Mouse (Mus musculus) midbrain, embryonic 10.5 days (tissue): Measurements from ENCODE around the gene Ahdc1. TPM values are rescaled to one million over a fixed set of nuclear protein-coding genes. Genes with fewer than 3 reads are reported as not detected.

ENCODE experiments used
- DNase-seq: peaks from one replicate; pipeline ENCODE4 v3.0.0-alpha.2; 2017; ENCODE audit warnings: low spot score
- H3K27ac ChIP-seq: fragments of 300-500 bp; sonication (generic); replicated peaks from 2 replicates; pipeline ENCODE4 v1.5.1; 2016; ENCODE audit warnings: mild to moderate bottlenecking
- H3K27me3 ChIP-seq: fragments of 300-500 bp; sonication (generic); 2 replicates; pipeline ENCODE4 v1.6.1; 2016; ENCODE audit warnings: low read depth, mild to moderate bottlenecking; ENCODE audit not compliant: poor library complexity, severe bottlenecking
- H3K36me3 ChIP-seq: fragments of 300-500 bp; sonication (generic); 2 replicates; pipeline ENCODE4 v1.6.1; 2016; ENCODE audit warnings: mild to moderate bottlenecking, moderate library complexity
- H3K4me1 ChIP-seq: fragments of 300-500 bp; sonication (generic); 2 replicates; pipeline ENCODE4 v1.6.1; 2016
- H3K4me3 ChIP-seq: fragments of 300-500 bp; sonication (generic); 2 replicates; pipeline ENCODE4 v1.5.1; 2016; ENCODE audit warnings: mild to moderate bottlenecking, moderate library complexity
- H3K9me3 ChIP-seq: fragments of 300-500 bp; sonication (generic); replicated peaks from 2 replicates; pipeline ENCODE4 v1.6.1; 2016; ENCODE audit warnings: mild to moderate bottlenecking
- WGBS: fragments of 180-500 bp; shearing (Covaris S2); methylation state at CpG from one replicate; pipeline ENCODE4 v1.1.7; 2016; 5-methylcytosine and 5-hydroxymethylcytosine counted together
- polyA plus RNA-seq: library from polyadenylated mRNA; unstranded; fragments of >200 nt; fragmentation: Nextera tagmentation; extraction: Ambion mirVana; gene quantifications from 2 replicates; pipeline ENCODE4 v1.2.1, GENCODE M21; 2016

Gene Ahdc1
- polyA plus RNA-seq, 1 experiment from 2014 or later, result 5.8 TPM

- Histone ChIP-seq H3K36me3 (peaks cover 35% of the 10 kb centered on the region), H3K4me3 (peak overlapping the region; percentile 32; the same call in 1 of the 2 replicates), H3K27ac (peak overlapping the region; percentile 46), H3K9me3 (no peaks in the 10 kb centered on the region), H3K27me3 (no peaks in the 10 kb centered on the region), H3K4me1 (peaks cover 71% of the 10 kb centered on the region)
- WGBS, result 4% methylated on average over 15 of the region's 15 CpGs
- DNase-seq, result peak; percentile 79
Measured at GRCm38 (mm10) chr4:133056069-133056890, 45.2 kb downstream of the Ahdc1 start.

DNA sequence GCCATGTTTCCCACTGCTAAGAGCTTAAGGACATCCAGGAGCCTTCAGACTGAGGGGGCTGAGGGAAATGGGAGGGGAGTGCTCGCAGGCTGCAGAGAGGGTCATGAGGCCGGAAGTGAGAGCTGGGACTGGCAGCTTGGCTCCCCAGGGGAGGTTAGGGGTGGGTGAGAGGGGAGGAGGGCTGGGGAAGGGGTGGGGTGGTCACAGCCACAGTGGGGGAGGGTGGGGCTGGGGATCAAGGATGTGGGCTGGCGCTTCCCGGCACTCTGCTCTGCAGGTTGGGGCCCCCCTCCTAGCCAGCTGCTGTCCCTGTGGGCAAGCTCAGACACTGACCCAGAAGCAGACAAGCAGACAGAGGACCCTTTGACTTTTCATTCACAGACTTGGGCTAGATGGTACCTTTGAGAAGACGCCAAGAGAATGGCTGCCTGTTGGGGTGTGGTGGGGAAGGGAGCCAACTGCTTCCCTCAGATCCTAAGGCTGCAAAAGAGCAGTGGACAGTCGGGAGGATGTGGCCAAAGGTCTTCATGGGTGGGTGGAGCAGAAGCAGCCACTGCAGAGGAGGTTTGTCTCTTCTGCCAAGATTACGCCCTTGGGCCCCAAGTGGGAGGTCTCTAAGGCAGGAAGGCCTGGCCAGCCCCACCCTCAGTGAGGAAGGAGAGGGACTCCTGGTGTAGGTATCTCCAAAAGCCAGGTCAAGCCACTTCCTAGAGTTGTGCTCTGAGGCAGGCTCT is 46.5 kb downstream of the Ahdc1 start:
- Histone ChIP-seq H3K4me3 (no peak overlapping the region), H3K27me3 (no peaks in the 10 kb centered on the region), H3K4me1 (peaks cover 62% of the 10 kb centered on the region), H3K36me3 (peaks cover 48% of the 10 kb centered on the region), H3K27ac (peak overlapping the region; percentile 72), H3K9me3 (no peaks in the 10 kb centered on the region)
- no peak for DNase-seq
- WGBS, result 37% methylated on average over 7 of the region's 7 CpGs

GRCm38 (mm10) chr4:133058123-133058453 is 47.0 kb downstream of the Ahdc1 start:
- no peak overlapping the region for H3K4me3 ChIP-seq
- no peak for DNase-seq
- peak overlapping the region; percentile 72 for H3K27ac ChIP-seq
- 88% methylated on average over 4 of the region's 4 CpGs for WGBS
- H3K27me3 ChIP-seq, result no peaks in the 10 kb centered on the region
- H3K9me3 ChIP-seq, result no peaks in the 10 kb centered on the region
- peaks cover 57% of the 10 kb centered on the region for H3K4me1 ChIP-seq
- peaks cover 54% of the 10 kb centered on the region for H3K36me3 ChIP-seq

DNA sequence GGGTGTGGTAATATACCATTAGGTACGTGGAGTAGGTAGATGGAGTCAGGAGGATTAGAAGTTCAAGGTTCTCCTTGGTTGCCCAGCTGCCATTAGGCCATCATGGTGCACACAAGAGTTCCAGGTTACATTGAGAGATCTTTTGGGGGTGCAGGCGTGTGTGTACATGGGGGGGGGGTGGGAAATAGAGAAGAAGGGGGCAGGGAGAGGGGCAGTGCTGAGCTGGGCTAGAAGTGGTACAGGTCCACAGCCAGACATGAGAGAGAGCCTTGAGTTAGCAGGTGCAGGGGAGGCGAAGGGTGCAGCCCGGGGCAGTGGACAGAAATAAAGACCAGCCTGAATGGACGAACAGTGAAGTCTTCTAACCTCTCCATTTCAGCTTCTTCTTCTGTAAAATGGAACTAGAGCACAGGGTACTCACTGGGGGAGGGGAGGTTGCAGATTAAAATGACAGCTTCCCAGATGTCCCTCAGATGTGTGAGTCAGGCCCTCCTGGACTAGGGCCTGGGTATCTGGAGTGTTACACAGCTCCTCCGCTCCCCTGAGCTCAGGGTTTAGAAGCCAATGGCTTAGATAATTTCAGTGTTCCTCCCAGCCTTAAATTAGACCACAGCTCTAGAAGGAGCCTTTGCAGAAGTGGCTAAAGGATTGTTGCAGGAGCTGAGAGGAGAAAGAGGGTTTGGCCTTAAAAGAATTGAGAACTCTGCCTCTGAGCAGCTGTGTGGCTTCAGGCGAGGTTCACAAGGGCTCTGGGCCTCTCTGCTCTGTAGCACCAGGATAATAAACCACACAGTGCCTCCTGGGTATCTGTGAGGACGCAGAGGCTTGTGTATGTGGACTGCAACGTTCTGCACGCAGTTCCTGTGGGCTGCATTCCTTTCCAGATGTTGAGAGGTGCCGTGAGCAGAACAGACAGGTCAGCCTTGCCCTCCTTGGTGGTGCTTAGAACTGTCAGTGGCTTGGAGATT is 47.7 kb downstream of the Ahdc1 start:
- H3K4me3 ChIP-seq, result no peak overlapping the region
- WGBS, result 75% methylated on average over 11 of the region's 11 CpGs
- peaks cover 55% of the 10 kb centered on the region for H3K4me1 ChIP-seq
- peaks cover 61% of the 10 kb centered on the region for H3K36me3 ChIP-seq
- no peaks in the 10 kb centered on the region for H3K9me3 ChIP-seq
- no peak for DNase-seq
- no peaks in the 10 kb centered on the region for H3K27me3 ChIP-seq
- no peak overlapping the region for H3K27ac ChIP-seq

GRCm38 (mm10) chr4:133060702-133061101 is 49.6 kb downstream of the Ahdc1 start:
- no peak for DNase-seq
- WGBS, result 92% methylated on average over 11 of the region's 11 CpGs
- peaks cover 43% of the 10 kb centered on the region for H3K4me1 ChIP-seq
- H3K9me3 ChIP-seq, result no peaks in the 10 kb centered on the region
- H3K27me3 ChIP-seq, result no peaks in the 10 kb centered on the region
- no peak overlapping the region for H3K27ac ChIP-seq
- H3K36me3 ChIP-seq, result peaks cover 69% of the 10 kb centered on the region
- no peak overlapping the region for H3K4me3 ChIP-seq

GRCm38 (mm10) chr4:133061798-133062197 is 50.7 kb downstream of the Ahdc1 start:
- no peak overlapping the region for H3K4me3 ChIP-seq
- no peak overlapping the region for H3K27ac ChIP-seq
- 94% methylated on average over 20 of the region's 20 CpGs for WGBS
- peaks cover 80% of the 10 kb centered on the region for H3K36me3 ChIP-seq
- no peaks in the 10 kb centered on the region for H3K27me3 ChIP-seq
- no peak for DNase-seq
- peaks cover 32% of the 10 kb centered on the region for H3K4me1 ChIP-seq
- no peaks in the 10 kb centered on the region for H3K9me3 ChIP-seq

DNA sequence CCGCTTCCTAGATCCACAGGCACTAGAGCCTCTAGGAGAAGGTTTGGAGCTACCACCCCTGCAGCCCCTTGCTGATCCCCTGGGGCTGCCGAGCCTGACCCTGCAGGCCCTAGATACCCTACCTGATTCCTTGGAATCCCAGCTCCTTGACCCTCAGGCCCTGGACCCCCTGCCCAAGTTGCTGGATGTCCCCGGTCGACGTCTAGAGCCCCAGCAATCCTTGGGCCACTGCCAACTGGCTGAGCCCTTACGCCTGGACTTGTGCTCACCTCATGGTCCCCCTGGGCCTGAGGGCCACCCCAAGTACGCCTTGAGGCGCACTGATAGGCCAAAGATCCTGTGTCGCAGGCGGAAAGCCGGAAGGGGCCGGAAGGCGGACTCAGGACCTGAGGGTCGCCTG is 51.2 kb downstream of the Ahdc1 start:
- no peak overlapping the region for H3K4me3 ChIP-seq
- WGBS, result 96% methylated on average over 14 of the region's 14 CpGs
- no peaks in the 10 kb centered on the region for H3K9me3 ChIP-seq
- H3K27ac ChIP-seq, result 0 out of 2 replicates have a peak overlapping the region, but pooled peaks have one; percentile 24
- peaks cover 29% of the 10 kb centered on the region for H3K4me1 ChIP-seq
- DNase-seq, result no peak
- peaks cover 85% of the 10 kb centered on the region for H3K36me3 ChIP-seq
- H3K27me3 ChIP-seq, result no peaks in the 10 kb centered on the region

DNA sequence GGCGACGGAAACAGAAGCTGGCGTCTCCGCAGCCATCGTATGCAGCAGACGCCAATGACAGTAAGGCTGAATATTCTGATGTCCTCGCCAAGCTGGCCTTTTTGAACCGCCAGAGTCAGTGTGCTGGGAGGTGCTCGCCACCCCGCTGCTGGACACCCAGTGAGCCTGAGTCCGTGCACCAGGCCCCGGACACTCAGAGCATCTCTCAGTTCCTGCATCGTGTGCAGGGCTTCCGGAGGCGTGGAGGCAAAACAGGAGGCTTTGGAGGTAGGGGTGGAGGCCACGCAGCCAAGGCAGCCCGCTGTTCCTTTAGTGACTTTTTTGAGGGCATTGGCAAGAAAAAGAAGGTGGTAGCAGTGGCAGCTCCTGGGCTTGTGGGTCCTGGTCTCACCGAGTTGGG is 52.1 kb downstream of the Ahdc1 start:
- H3K4me3 ChIP-seq, result no peak overlapping the region
- no peak for DNase-seq
- H3K36me3 ChIP-seq, result peaks cover 83% of the 10 kb centered on the region
- WGBS, result 95% methylated on average over 18 of the region's 18 CpGs
- H3K4me1 ChIP-seq, result peaks cover 23% of the 10 kb centered on the region
- H3K9me3 ChIP-seq, result no peaks in the 10 kb centered on the region
- no peak overlapping the region for H3K27ac ChIP-seq
- no peaks in the 10 kb centered on the region for H3K27me3 ChIP-seq

GRCm38 (mm10) chr4:133063799-133064198 is 52.7 kb downstream of the Ahdc1 start:
- H3K36me3 ChIP-seq, result peaks cover 85% of the 10 kb centered on the region
- no peak overlapping the region for H3K27ac ChIP-seq
- H3K27me3 ChIP-seq, result no peaks in the 10 kb centered on the region
- no peak overlapping the region for H3K4me3 ChIP-seq
- WGBS, result 90% methylated on average over 13 of the region's 13 CpGs
- H3K9me3 ChIP-seq, result no peaks in the 10 kb centered on the region
- peaks cover 23% of the 10 kb centered on the region for H3K4me1 ChIP-seq
- DNase-seq, result no peak

GRCm38 (mm10) chr4:133064791-133065190 is 53.7 kb downstream of the Ahdc1 start:
- Histone ChIP-seq H3K36me3 (peaks cover 88% of the 10 kb centered on the region), H3K27ac (no peak overlapping the region), H3K9me3 (no peaks in the 10 kb centered on the region), H3K4me1 (peaks cover 21% of the 10 kb centered on the region), H3K27me3 (no peaks in the 10 kb centered on the region), H3K4me3 (no peak overlapping the region)
- no peak for DNase-seq
- WGBS, result 94% methylated on average over 19 of the region's 19 CpGs

DNA sequence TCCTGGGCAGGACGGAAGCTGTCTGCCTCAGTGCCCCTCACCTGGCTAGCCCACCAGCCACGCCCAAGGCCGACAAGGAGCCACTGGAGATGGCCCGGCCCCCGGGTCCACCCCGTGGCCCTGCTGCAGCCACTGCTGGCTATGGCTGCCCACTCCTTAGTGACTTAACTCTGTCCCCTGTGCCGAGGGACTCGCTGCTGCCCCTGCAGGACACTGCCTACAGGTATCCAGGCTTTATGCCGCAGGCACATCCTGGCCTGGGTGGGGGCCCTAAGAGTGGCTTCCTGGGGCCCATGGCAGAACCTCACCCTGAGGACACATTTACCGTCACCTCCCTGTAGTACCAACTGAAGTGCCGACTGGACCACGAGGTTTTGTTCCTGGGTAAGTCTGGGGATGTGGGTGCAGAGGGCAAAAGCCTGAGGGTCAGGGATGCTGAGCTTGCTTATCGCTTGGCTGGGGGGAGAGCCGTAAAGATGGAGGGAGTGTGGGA is 54.9 kb downstream of the Ahdc1 start:
- H3K27me3 ChIP-seq, result no peaks in the 10 kb centered on the region
- H3K36me3 ChIP-seq, result peaks cover 90% of the 10 kb centered on the region
- peaks cover 32% of the 10 kb centered on the region for H3K4me1 ChIP-seq
- H3K4me3 ChIP-seq, result no peak overlapping the region
- H3K9me3 ChIP-seq, result no peaks in the 10 kb centered on the region
- DNase-seq, result no peak
- no peak overlapping the region; the same call in 1 of the 2 replicates for H3K27ac ChIP-seq
- 95% methylated on average over 14 of the region's 14 CpGs for WGBS
